Mouse (Mus musculus): Measurements from ENCODE around the gene S1pr2. TPM values are rescaled to one million over a fixed set of nuclear protein-coding genes. Genes with fewer than 3 reads are reported as not detected.

S1pr2 gene
- total RNA-seq (2023) = 2.1 TPM

GRCm38 (mm10) chr9:20976216-20976960 lies at the start of gene S1pr2:
Gene S1pr2, minus strand, starts transcription at chr9:20976781.

GRCm38 (mm10) chr9:21015571-21016130 lies 39.1 kb upstream of the S1pr2 start, which contains the start of gene Icam1:
Gene Icam1, plus strand, starts transcription at chr9:21015985.

GRCm38 (mm10) chr9:21002627-21003551 lies 26.3 kb upstream of the S1pr2 start, which contains the start of gene Mrpl4:
Gene Mrpl4, plus strand, starts transcription at chr9:21002738.

GRCm38 (mm10) chr9:20959430-20959938 lies 17.1 kb downstream of the S1pr2 start, which contains the start of gene Dnmt1:
Gene Dnmt1, minus strand, starts transcription at chr9:20959888.

Other genes starting within 250 kb of the S1pr2 start
- gene Olfm2, start 230.4 kb downstream of the S1pr2 start, total RNA-seq (2023) = not detected
- gene Col5a3, start 161.7 kb downstream of the S1pr2 start, total RNA-seq (2023) = 0.29 TPM
- not detected for gene Rdh8, start 158.3 kb downstream of the S1pr2 start, total RNA-seq (2023)
- 42.0 TPM for gene A230050P20Rik, start 108.1 kb downstream of the S1pr2 start, total RNA-seq (2023)
- gene Angptl6, start 97.1 kb downstream of the S1pr2 start, total RNA-seq (2023) = 1.7 TPM
- 83.2 TPM for gene Ppan, start 88.6 kb downstream of the S1pr2 start, total RNA-seq (2023)
- gene Eif3g, start 78.2 kb downstream of the S1pr2 start, total RNA-seq (2023) = 180 TPM
- gene Dnmt1, start 16.9 kb downstream of the S1pr2 start, total RNA-seq (2023) = 82.7 TPM
- 41.2 TPM for gene Mrpl4, start 26.0 kb upstream of the S1pr2 start, total RNA-seq (2023)
- 18.7 TPM for gene Icam1, start 39.2 kb upstream of the S1pr2 start, total RNA-seq (2023)
- gene Icam4, start 52.6 kb upstream of the S1pr2 start, total RNA-seq (2023) = 0.97 TPM
- 0.23 TPM for gene Icam5, start 55.3 kb upstream of the S1pr2 start, total RNA-seq (2023)
- gene Zglp1, start 90.3 kb upstream of the S1pr2 start, total RNA-seq (2023) = not detected
- 1.5 TPM for gene Gm49373, start 96.3 kb upstream of the S1pr2 start, total RNA-seq (2023)
- gene Fdx1l, start 96.8 kb upstream of the S1pr2 start, total RNA-seq (2023) = 26.2 TPM
- gene Gm38431, start 115.2 kb upstream of the S1pr2 start, total RNA-seq (2023) = 13.0 TPM
- gene Raver1, start 115.2 kb upstream of the S1pr2 start, total RNA-seq (2023) = 116 TPM
- 50.5 TPM for gene Tyk2, start 154.5 kb upstream of the S1pr2 start, total RNA-seq (2023)
- gene Cdc37, start 173.2 kb upstream of the S1pr2 start, total RNA-seq (2023) = 138 TPM
- gene Pde4a, start 188.9 kb upstream of the S1pr2 start, total RNA-seq (2023) = 1.6 TPM